Mouse (Mus musculus) lung, embryonic 16.5 days (tissue): ENCODE results near the gene Cxcl1. TPM values are rescaled to one million over a fixed set of nuclear protein-coding genes. Genes with fewer than 3 reads are reported as not detected.

ENCODE experiments used
- ATAC-seq: fragments of 200-750 bp; cut with Nextera tagmentation; 2 replicates; pipeline ENCODE4 v1.8.0; 2017; ENCODE audit warnings: low read depth, mild to moderate bottlenecking, moderate library complexity
- H3K27ac ChIP-seq: fragments of 300-500 bp; sonication (generic); 2 replicates; pipeline ENCODE4 v1.5.1; 2014; ENCODE audit warnings: mild to moderate bottlenecking, control low read depth, low read length
- H3K27me3 ChIP-seq: fragments of 300-500 bp; sonication (generic); 2 replicates; pipeline ENCODE4 v1.6.1; 2014; ENCODE audit warnings: low read depth, low read length, mixed read lengths; ENCODE audit not compliant: control insufficient read depth, insufficient read depth
- H3K36me3 ChIP-seq: fragments of 300-500 bp; sonication (generic); 2 replicates; pipeline ENCODE4 v1.6.1; 2014; ENCODE audit warnings: low read length; ENCODE audit not compliant: control insufficient read depth, insufficient read depth
- H3K4me1 ChIP-seq: fragments of 300-500 bp; sonication (generic); replicated peaks from 2 replicates; pipeline ENCODE4 v1.6.1; 2014; ENCODE audit warnings: low read length, mixed read lengths; ENCODE audit not compliant: control insufficient read depth, insufficient read depth
- H3K4me2 ChIP-seq: fragments of 300-500 bp; sonication (generic); 2 replicates; pipeline ENCODE4 v1.6.1; 2014; ENCODE audit warnings: low read depth, low read length, control low read depth
- H3K4me3 ChIP-seq: fragments of 300-500 bp; sonication (generic); 2 replicates; pipeline ENCODE4 v1.5.1; 2014; ENCODE audit warnings: mild to moderate bottlenecking, low read length, control low read depth
- H3K9ac ChIP-seq: fragments of 300-500 bp; sonication (generic); 2 replicates; pipeline ENCODE4 v1.6.1; 2014; ENCODE audit warnings: low read length, control low read depth
- H3K9me3 ChIP-seq: fragments of 300-500 bp; sonication (generic); 2 replicates; pipeline ENCODE4 v1.6.1; 2016; ENCODE audit warnings: low read length; ENCODE audit not compliant: control insufficient read depth
- WGBS: fragments of 180-500 bp; shearing (Covaris S2); extraction: QIAGEN DNeasy Blood & Tissue Kit; methylation state at CpG from one replicate; pipeline ENCODE4 v1.1.7; 2014; 5-methylcytosine and 5-hydroxymethylcytosine counted together
- polyA plus RNA-seq: library from polyadenylated mRNA; unstranded; fragments of >200 nt; fragmentation: Nextera tagmentation; extraction: Ambion mirVana; gene quantifications from 2 replicates; pipeline ENCODE4 v1.2.1, GENCODE M21; 2015

Cxcl1 gene
- polyA plus RNA-seq, 1 experiment from 2014 or later: 0.41 TPM

- Histone ChIP-seq H3K9me3 (no peaks in the 10 kb centered on the region), H3K9ac (peak overlapping the region; percentile 97), H3K4me1 (peaks cover 10% of the 10 kb centered on the region; the same call in 1 of the 2 replicates), H3K27me3 (no peaks in the 10 kb centered on the region), H3K4me2 (peak overlapping the region; percentile 69), H3K4me3 (peak overlapping the region; percentile 69), H3K36me3 (no peaks in the 10 kb centered on the region), H3K27ac (peak overlapping the region; percentile 99)
- peak; percentile 30; the same call in 1 of the 2 replicates for ATAC-seq
- WGBS: 5% methylated on average over 6 of the region's 6 CpGs
Observed at GRCm38 (mm10) chr5:90931911-90932310, 40.9 kb downstream of the Cxcl1 start.

- Histone ChIP-seq H3K36me3 (no peaks in the 10 kb centered on the region), H3K9ac (no peak overlapping the region), H3K9me3 (no peaks in the 10 kb centered on the region), H3K4me1 (peaks cover 6% of the 10 kb centered on the region; the same call in 1 of the 2 replicates), H3K27ac (no peak overlapping the region), H3K27me3 (no peaks in the 10 kb centered on the region), H3K4me2 (no peak overlapping the region), H3K4me3 (no peak overlapping the region)
- ATAC-seq: no peak
- 68% methylated on average over 2 of the region's 2 CpGs for WGBS
Observed at GRCm38 (mm10) chr5:90936706-90937105, 45.7 kb downstream of the Cxcl1 start.

Other genes with a start within 250 kb of the Cxcl1 start
- not detected in 2 replicates for gene Cxcl5, start 131.9 kb upstream of the Cxcl1 start, polyA plus RNA-seq
- 6.0 and 6.5 TPM in 2 replicates for gene Ppbp, start 122.7 kb upstream of the Cxcl1 start, polyA plus RNA-seq
- gene Pf4, start 118.8 kb upstream of the Cxcl1 start, polyA plus RNA-seq: 72.7 and 86.3 TPM in 2 replicates
- gene Cxcl3, start 105.1 kb upstream of the Cxcl1 start, polyA plus RNA-seq: not detected in 2 replicates
- 25.4 and 40.0 TPM in 2 replicates for gene Cxcl15, start 96.7 kb upstream of the Cxcl1 start, polyA plus RNA-seq
- not detected in 2 replicates for gene Cxcl2, start 12.6 kb downstream of the Cxcl1 start, polyA plus RNA-seq
- gene Mthfd2l, start 39.9 kb downstream of the Cxcl1 start, polyA plus RNA-seq: 33.2 and 42.9 TPM in 2 replicates
- gene Epgn, start 136.2 kb downstream of the Cxcl1 start, polyA plus RNA-seq: 0.09 TPM in 1 of 2 replicates, not detected in the other
- gene Ereg, start 183.4 kb downstream of the Cxcl1 start, polyA plus RNA-seq: 0.43 and 0.48 TPM in 2 replicates
- gene Areg, start 248.4 kb downstream of the Cxcl1 start, polyA plus RNA-seq: 14.2 and 16.1 TPM in 2 replicates